Mouse (Mus musculus) gastrocnemius, postnatal 36 days (tissue): ENCODE results near the gene 1700067P10Rik. TPM values are rescaled to one million over a fixed set of nuclear protein-coding genes. Genes with fewer than 3 reads are reported as not detected.

Source experiments
- DNase-seq, 2 experiments: peaks; one replicate each; pipeline ENCODE4 v3.0.0; 2022
- intact Hi-C: fragments of 180-260 bp; cut with DNase I; formaldehyde crosslinking; loops from one replicate; pipeline ENCODE4 v1.15.1; 2025
- total RNA-seq, 2 experiments: library from RNA; stranded (reverse); gene quantifications; 2 replicates each; pipeline ENCODE4 v1.2.3; 2021

The 1700067P10Rik gene
- total RNA-seq, 2 experiments from 2014 or later, result not detected

DNA sequence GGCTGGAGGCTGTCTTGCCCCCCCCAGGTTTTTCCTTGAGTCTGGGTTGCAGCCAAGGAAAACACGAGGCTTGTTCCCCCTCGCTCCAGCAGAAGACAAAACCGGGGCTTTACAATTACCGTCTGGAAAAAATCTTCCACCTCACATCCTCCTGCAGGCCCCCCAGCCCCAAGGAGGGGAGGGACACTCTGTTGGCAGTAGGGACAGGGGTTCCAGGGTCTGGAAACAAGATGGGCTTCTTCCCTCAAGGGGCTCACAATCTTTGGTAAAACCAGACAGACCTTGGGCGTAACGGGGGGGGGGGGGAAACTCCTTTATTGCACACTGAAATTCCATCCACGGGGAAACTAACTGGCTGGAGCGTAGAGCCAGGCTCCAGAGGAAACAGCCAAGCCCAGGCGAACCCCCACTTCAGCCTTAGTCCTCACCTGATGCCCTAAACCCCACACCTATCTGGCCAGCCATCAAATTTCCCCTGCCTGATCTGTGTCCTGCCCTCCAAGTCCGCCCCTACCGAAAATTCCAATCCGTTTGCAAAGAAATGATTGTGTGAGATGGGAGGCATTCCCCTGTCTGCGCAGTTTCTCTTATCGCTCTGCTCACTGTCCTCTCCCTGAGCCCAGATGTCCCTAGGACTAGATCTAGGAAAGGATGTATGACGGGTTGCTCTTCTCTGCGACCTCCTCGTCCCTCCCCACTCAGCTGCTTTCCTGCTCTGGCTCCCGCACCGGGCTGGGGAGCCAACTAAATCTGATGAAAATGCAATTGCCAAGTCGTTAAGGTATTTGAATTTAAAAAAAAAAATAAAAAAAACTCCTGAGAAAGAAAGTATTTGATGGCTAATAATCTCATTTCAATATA, 5.9 kb downstream of the 1700067P10Rik start:
- DNase-seq, result no peak
- intact Hi-C loops, result loop anchor here (5.0 kb wide), 1 partner anchor 48 kb away; no protein-coding TSS in a partner anchor

DNA sequence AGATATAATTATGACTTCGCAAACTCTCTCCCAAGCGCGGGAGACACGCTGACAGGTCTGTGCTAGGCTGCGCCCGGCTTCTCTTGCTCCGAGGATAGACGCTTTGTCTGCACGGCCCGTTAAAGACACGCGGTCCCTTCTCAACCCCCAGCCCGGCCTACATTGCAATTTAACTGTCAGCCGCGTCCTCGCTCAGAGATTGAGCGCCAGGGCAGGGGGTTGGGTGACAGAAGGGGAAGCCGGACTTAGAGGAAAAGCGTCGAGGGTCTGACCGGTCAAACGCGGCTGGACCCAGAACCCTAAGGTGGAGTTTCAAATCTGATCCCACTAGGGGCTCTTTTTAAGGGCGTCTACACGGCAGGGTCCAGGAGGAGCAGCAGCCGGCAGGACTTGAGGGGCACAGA, 6.6 kb downstream of the 1700067P10Rik start:
- intact Hi-C loops, result loop anchor here (5.0 kb wide), 1 partner anchor 48 kb away; no protein-coding TSS in a partner anchor
- DNase-seq, result no peak

DNA sequence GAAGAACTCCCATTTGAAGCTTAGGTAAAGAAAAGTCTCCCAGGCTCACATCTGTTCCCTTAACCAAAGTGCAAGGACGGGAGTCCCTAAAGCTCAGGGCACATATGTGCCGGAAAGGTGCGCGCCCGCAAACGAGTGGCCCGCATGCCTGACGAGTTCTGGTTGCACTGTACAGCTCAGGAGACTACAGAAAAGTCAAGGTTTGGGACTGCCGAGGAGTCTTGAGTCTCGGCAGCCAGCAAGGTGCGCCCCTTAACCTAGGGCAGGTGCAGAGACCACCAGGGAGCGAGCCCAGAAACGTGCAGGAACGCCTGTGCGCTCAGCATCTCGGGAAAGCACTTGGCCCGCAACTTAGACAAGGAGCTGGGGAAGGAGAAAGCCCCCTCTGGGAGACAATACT, 7.2 kb downstream of the 1700067P10Rik start:
- DNase-seq, result no peak
- intact Hi-C loops, result loop anchor here (5.0 kb wide), 1 partner anchor 49 kb away; no protein-coding TSS in a partner anchor

DNA sequence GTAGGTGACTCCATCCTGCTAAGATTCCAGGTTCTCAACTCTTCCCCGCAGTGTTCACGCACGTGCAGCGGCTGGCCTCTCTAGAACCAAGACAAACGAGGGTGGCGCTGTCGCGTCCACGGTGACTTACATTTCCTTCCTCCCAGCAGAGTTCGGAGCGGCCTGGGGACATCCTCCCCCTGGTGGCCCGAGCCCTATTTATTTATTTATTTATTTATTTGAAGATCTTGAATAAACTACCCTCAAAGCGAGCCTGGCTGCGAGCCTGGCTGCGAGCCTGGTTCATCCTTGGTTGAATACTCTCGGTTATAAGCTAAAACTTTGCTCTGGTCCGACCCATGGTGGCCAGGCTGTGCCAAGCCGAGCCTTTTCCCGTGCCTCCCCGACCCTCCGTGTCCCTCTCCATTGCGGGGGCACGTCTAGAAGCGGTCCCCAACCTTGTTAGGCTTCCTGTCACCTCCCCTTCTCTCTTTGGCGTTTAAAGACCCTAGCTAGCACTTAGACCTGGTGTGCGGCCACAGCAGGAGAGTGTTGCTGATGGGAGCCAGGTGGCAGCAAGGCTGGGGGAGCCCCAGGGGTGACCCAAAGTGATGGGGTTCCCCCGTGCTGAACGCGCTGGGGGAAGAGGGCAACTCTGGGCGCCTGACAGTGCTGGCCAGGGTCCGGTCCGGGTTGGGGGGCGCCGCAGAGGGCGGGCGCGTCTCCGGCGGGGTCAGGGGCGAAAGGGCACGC, 8.1 kb downstream of the 1700067P10Rik start:
- DNase-seq, result no peak
- intact Hi-C loops, result loop anchor here (5.0 kb wide), 1 partner anchor 50 kb away; no protein-coding TSS in a partner anchor

DNA sequence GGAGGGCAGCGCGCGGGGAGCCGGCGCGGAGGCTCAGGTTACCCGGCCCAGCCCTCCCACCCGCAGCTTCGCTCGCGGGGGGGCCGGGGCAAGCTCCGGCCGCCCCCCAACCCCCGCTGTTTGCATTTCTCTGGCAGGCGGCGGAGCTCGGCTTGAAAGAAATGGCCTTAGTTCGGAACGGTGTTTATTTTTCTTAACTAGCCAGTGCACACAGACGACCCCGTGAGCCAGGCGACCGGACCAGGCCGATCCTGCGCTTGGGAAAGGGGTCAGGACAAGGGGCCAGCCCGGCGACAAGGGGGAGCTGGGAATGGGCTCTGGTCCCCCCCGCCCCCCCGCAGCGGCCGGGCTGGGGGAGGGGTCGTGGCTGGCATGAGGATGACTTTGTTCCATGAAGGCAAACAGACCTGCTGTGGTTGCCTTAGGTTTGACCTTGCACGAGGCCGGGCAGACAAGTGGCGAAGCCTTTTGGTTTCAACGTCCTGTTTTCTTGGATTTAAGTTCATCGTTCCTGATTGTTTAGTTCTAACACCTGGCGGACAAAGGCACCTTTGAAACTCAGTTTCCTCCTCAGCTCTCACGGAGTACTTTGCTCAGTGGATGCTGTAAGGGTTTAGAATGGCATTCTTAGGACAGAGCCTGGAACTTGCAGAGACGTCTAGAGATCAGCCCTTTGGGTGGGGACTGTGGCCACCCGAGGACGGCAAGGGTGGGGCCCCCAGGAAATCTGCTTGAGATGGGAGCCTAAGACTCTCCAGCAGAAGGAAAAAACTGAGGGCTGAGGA, 8.8 kb downstream of the 1700067P10Rik start:
- no peak for DNase-seq
- intact Hi-C loops, result loop anchor here (2.0 to 5.0 kb wide), 2 partner anchors 51 to 223 kb away; no protein-coding TSS in a partner anchor

DNA sequence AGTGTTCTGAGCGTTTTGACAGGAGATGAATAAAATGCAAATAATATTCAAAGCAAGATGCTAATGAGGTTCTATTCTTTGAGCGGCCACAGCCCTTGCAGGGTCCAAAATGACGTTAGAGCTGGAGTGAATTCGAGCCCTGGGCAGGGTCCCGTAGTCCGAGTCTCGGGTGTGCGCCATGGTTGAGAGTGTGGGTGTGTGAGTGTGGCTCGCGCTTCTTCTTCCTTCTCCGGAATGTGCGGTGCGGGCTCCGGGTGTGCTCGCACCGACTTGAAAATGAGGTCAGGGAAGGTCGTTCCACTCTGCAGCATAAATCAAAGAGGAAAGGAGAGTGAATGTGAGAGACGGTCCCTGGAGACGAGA, 9.4 kb downstream of the 1700067P10Rik start:
- DNase-seq, result no peak
- intact Hi-C loops, result loop anchor here (2.0 to 5.0 kb wide), 2 partner anchors 51 to 224 kb away; no protein-coding TSS in a partner anchor

DNA sequence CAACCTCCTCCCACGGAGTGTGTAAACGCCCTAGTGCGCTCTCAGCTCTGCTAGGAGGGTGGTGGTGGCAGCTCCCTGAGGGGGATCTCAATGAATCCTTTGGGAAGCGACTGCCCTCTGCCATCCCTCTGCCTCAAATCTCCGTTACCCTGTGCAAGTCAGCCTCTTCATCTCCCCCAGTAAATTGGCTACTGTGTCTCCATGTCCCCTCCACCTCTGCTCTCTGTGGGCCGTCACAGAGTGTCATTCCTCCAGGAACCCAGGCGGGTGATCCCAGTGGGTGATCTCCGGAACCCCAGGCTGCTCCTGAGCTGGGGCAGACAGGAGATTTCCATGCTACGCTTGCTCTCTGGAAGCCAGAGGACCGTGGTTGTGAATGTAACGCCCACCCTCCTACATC, 10.2 kb downstream of the 1700067P10Rik start:
- DNase-seq, result no peak
- intact Hi-C loops, result loop anchor here (2.0 to 5.0 kb wide), 2 partner anchors 52 to 225 kb away; no protein-coding TSS in a partner anchor

DNA sequence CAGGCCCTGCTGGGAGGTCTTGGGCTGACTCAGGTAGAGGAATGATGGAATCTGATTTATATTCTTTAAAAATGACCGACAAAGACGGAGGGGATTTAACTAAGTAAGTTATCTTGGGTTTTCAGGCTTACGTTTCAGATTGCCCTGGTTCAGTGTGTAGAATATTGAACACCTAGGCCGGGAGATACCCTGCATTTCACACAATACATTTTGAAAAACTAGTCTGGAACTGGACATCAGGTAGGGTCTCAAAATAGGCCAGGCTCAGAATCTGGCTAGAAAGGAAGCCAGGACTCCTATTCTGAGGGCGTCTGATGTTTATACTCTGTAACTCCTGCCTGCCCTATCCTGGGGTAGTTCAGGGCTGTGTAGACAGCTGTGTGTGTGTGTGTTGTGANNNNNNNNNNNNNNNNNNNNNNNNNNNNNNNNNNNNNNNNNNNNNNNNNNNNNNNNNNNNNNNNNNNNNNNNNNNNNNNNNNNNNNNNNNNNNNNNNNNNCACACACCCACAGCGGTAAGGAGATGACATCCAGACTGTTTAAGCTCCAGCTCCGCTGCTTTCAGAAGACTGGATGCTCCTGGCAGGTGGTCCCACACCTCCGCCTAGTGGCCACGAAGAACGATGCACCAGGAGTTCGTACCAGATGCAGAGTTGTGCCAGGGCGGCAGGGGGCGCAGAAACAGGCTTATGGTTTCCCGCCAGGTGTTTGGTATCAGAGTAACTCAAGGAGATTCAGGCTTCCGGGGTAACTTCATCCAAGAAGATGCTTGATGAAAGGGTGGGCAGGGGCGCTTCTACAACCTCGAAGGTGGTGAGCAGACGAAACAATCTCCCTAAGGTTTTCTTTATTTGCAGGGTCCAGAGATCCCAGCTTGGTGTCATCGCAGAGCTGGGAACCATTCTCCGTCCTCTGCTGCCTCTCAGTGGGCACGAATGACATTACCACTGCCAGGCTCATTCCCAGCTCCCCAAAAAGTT, 11.6 kb downstream of the 1700067P10Rik start:
- peak; percentile 67 to 74 for DNase-seq
- intact Hi-C loops, result loop anchor here (5.0 kb wide), 3 partner anchors 198 to 308 kb away; no protein-coding TSS in a partner anchor

DNA sequence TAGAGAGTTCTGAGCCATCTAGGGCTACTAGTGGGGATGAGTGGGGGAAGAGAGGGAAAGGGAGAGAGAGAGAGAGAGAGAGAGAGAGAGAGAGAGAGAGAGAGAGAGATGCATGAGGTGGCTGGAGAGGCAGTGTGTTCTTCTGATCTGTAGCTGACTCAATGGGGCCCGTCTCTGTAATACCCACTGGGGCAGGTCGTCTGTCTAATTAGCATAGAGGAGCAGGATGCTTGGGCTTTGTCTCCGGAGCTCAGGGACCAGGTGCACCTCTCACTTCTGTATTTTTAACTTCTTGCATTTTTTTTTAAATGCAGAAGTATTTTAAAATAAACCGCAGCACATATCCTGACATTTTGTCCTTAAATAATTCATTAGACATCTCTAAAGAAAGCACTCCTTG, 18.2 kb downstream of the 1700067P10Rik start:
- intact Hi-C loops, result no loop called here
- DNase-seq, result no peak

DNA sequence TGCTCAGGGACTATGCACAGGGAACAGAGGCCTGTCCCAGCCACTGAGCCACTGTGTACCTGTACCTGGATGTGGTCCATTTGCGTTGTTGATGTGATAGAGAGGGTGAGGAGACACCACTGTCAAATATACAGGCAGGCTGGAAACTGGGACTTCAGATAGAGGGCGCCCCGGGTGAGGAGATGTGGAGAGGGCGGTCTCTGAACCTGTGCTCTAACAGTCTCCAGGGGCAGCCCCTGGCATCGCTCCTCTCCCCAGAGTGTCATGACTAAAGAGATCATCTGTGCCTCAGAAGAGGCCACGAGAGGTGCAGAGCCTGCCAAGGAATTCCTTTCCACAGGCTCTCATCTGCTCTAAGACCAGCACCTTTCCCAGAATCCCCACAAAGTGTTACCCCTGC, 18.7 kb downstream of the 1700067P10Rik start:
- DNase-seq, result no peak
- intact Hi-C loops, result no loop called here

DNA sequence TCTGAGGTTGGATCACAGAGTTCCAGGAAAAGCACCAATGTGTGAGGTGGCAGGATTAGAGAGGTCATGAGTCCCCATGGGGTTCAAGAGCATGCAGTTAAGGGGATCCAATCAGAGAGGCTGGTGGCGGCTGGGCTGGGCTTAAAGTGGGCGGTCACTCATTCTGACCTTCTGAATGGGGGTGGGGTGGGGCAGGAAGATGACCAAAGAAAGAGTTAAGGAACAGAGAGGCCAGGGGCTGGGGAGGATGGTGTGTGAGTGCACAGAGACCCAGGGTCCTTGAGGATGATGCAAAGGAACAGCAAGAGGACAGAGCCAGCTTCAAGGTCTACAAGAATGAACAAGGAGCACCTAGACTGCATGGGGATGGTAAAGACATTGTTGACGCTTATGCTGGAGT, 19.4 kb downstream of the 1700067P10Rik start:
- no peak for DNase-seq
- intact Hi-C loops, result no loop called here

DNA sequence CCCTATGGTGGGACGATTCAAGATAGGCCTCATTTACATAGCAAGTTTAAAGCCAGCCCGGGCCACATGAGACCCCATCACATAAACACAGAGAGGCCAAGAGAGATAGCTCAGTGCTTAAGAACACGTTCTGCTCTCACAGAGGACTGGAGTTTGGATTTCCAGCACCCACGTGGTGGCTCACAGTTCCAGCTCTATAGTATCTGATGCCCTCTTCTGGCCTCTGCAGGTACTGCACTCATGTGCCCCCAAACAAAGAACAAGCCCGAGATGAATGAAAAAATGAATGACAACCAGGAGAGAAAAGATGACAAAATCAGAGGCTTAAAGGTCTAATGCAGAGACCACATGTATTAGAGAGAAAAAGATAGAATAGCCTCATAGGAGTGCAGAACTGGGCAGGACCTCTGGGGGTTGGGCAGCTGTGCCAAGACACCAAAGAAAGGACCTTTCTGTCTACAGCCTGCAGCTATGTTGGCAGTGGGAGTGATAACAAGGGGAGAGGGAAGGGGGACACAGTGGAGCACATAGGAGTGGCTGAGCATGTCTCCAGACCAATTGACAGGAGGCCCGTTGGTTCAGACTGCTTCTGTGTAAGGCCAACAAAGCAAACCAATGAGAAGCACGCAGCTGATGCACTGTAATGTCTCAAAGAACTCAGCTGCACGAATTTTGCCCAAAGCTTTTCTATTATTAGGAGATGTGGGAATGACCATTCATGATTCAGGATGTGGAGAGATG, 21.6 kb downstream of the 1700067P10Rik start:
- DNase-seq, result no peak
- intact Hi-C loops, result no loop called here

DNA sequence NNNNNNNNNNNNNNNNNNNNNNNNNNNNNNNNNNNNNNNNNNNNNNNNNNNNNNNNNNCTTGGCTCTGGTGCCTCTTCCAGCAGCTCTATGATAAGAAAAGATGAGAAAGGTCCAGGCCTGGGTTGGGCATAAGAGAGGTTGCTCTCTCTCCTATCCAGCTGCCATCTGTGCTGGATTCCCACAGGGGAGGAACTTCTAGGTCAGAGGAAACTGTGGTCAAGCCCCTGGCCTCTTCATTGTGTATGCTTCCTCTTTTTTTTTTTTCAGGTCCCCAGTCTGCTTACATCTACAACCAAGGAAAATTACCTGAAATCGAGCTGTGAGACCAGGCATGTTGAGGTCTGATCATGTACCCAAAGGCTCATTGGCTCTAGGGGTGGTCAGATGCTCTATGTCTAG, 29.5 kb downstream of the 1700067P10Rik start:
- intact Hi-C loops, result no loop called here
- DNase-seq, result no peak

DNA sequence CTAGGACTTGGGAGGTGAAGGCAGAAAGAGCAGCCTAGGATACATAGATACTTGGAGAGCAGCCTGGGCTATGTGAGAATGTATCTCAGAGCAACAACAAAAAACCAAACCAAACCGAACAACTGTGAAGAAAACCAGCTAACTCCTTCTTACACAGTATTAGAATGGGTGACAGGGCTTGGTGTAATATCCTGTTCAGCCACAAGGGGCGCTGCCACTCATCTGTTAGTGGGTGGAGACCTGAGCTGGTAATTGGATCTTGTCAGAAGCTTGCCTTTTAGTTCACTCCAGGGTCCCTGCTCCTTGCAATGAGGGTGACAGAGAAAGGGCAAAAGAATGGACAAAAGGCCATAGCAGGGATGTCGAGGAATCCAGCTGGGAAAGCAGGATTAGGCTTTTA, 30.5 kb downstream of the 1700067P10Rik start:
- peak; percentile 65 to 75 for DNase-seq
- intact Hi-C loops, result no loop called here

DNA sequence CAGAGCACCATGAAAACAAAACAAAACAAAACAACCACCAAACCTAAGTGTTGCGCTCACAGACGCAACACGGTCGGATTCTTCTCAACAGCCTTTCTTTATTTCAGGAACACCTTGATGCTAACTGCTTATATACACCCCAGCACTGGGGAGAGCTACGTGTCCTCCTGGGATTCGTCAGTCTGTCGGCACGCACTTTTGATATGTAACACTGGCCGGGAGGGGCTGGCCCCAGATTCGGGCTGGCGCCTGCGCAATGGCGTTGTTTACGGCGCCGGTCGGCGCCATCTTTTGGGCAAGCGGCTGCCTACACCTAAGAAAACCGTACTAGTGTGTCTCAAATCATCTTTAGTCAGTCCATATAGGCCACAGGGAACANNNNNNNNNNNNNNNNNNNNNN, 31.3 kb downstream of the 1700067P10Rik start:
- DNase-seq, result no peak

DNA sequence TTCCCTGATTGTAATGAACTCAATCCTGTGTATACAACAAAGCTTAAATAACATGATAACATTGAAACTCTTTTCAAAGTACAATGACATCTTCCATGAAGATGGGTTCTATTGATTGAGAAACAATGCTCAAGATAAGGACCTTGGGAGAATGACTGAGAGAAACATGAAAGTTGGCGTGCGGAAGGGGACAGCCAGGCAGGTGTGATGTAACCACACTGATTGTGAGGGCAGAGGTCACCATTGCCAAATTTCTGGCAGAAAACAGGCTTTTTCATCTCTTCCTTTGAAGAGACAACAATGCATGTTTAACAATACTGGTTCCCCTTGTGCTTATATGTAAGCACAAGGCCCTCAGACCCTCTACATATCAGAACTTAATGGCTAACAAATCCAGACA, 43.7 kb downstream of the 1700067P10Rik start:
- intact Hi-C loops, result no loop called here

More for the DNA sequence above, 31.3 kb downstream of the 1700067P10Rik start:
- intact Hi-C loops, result no loop called here

More for the DNA sequence above, 43.7 kb downstream of the 1700067P10Rik start:
- DNase-seq, result no peak
